ENCODE assay signal across 8 mouse cellular contexts in the genomic region with DNA sequence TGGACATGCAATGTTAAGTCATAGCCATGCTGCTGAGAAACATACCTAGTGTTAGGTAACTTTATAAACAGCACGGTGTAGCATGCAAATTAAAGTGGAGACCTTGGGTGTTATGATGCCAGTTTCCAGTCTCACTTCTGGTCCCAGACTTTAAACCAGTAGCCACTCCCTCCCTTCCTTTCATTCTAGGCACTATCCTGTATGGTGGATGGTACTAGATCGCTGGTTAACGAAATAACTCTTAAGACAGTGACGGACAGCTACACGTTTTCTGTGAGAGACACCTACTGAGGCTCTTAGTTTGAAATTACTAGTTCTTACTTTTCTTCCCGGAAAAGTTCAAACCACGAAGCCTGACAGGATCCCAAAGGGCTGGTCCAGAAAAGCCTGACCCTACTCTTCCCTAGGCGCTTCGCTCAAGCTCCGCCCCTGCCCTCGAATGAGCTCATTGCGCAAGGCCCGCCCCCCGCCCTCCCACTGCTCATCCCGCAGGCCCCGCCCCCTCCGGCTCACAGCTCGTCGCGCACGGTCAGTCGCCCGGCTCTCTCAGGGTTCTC. TPM values are rescaled to one million over a fixed set of nuclear protein-coding genes. Genes with fewer than 3 reads are reported as not detected.
DNase-seq lines count a peak whose midpoint lies in the region; ATAC-seq and TF ChIP-seq lines count a peak whose summit lies in the region.

No protein-coding gene starts in this region.

- H3K9ac ChIP-seq in heart, postnatal 0 days (replicated peaks; ENCODE audit: low read depth, low read length), result peak overlapping the region; percentile 69
- peak overlapping the region; percentile 91 for H3K9ac ChIP-seq in forebrain, embryonic 16.5 days (replicated peaks; ENCODE audit: low read depth, low read length)
- peak overlapping the region; percentile 66 for H3K9ac ChIP-seq in liver, embryonic 16.5 days (ENCODE audit: low read depth, low read length)

- in situ Hi-C loops in Patski (cut with MboI; ENCODE audit: low pct_unique_long_range_greater_than_20kb), result loop anchor here (10.0 kb wide), 1 partner anchor 200 kb away; a partner anchor contains a TSS

- peak; percentile 10 for ATAC-seq in heart, postnatal 0 days (ENCODE audit: insufficient read depth, low read depth)
- peak; percentile 56 for ATAC-seq in Patski
- ATAC-seq in forebrain, embryonic 16.5 days, result peak; percentile 55
- peak; percentile 19 for ATAC-seq in liver, embryonic 16.5 days (ENCODE audit: low read depth)

- no peak for TF ChIP-seq EP300 in heart, postnatal 0 days (IDR thresholded peaks at IDR 0.05; ENCODE audit: low read depth)

- H3K27me3 ChIP-seq in heart, postnatal 0 days (ENCODE audit: control insufficient read depth, insufficient read depth, low read length), result no peaks in the 10 kb centered on the region
- no peaks in the 10 kb centered on the region for H3K27me3 ChIP-seq in Patski
- no peaks in the 10 kb centered on the region for H3K27me3 ChIP-seq in forebrain, embryonic 16.5 days (replicated peaks; ENCODE audit: control insufficient read depth, insufficient read depth, low read length)
- H3K27me3 ChIP-seq in liver, embryonic 16.5 days (ENCODE audit: control insufficient read depth, insufficient read depth, low read depth, low read length), result no peaks in the 10 kb centered on the region

- POLR2A ChIA-PET in Patski (lab: Charles Lee), result interaction anchor here (0.6 to 0.7 kb wide), 2 partner anchors 8 to 44 kb away, joined by 3 read pairs; no protein-coding TSS in a partner anchor

- peak overlapping the region; percentile 63 for H3K4me2 ChIP-seq in heart, postnatal 0 days (ENCODE audit: low read depth, low read length)
- peak overlapping the region; percentile 50 for H3K4me2 ChIP-seq in forebrain, embryonic 16.5 days (ENCODE audit: low read length)
- H3K4me2 ChIP-seq in liver, embryonic 16.5 days (ENCODE audit: low read depth, low read length), result peak overlapping the region; percentile 78

- no peak for DNase-seq in heart, postnatal 0 days (ENCODE audit: low spot score)
- DNase-seq in heart, postnatal 4 days, result no peak
- peak; percentile 75 for DNase-seq in Patski (ENCODE audit: low read depth, low spot score)
- no peak for DNase-seq in embryo, embryonic 11 days
- DNase-seq in adrenal gland, adult (ENCODE audit: inconsistent age in 2 of 2, low spot score in 1 of 2), result no peak
- DNase-seq in gastrocnemius, adult 8-10 months (ENCODE audit: low spot score in 2 of 2), result no peak

- no peak for TF ChIP-seq CTCF in heart, postnatal 0 days (IDR thresholded peaks at IDR 0.05; ENCODE audit: low read depth)
- TF ChIP-seq CTCF in Patski (IDR thresholded peaks at IDR 0.05), result no peak

- H3K4me1 ChIP-seq in heart, postnatal 0 days (ENCODE audit: control insufficient read depth, insufficient read depth), result no peaks in the 10 kb centered on the region
- H3K4me1 ChIP-seq in forebrain, embryonic 16.5 days (replicated peaks; ENCODE audit: control insufficient read depth, insufficient read depth, low read length), result peaks cover 12% of the 10 kb centered on the region
- H3K4me1 ChIP-seq in liver, embryonic 16.5 days (ENCODE audit: control insufficient read depth, low read depth, low read length), result peaks cover 34% of the 10 kb centered on the region

- peak overlapping the region; percentile 65 for H3K27ac ChIP-seq in heart, postnatal 0 days (ENCODE audit: low read depth)
- H3K27ac ChIP-seq in forebrain, embryonic 16.5 days (ENCODE audit: low read length), result peak overlapping the region; percentile 94
- peak overlapping the region; percentile 77 for H3K27ac ChIP-seq in liver, embryonic 16.5 days (ENCODE audit: low read length)

- peak overlapping the region; percentile 66 for H3K4me3 ChIP-seq in heart, postnatal 0 days (ENCODE audit: low read depth, low read length)
- H3K4me3 ChIP-seq in forebrain, embryonic 16.5 days (replicated peaks; ENCODE audit: low read length), result peak overlapping the region; percentile 94
- H3K4me3 ChIP-seq in liver, embryonic 16.5 days (ENCODE audit: low read depth, low read length), result peak overlapping the region; percentile 99

- H3K36me3 ChIP-seq in heart, postnatal 0 days (replicated peaks; ENCODE audit: control insufficient read depth, insufficient read depth, low read length), result no peaks in the 10 kb centered on the region; the same call in 1 of the 2 replicates
- H3K36me3 ChIP-seq in forebrain, embryonic 16.5 days (ENCODE audit: control insufficient read depth, insufficient read depth), result peaks cover 1% of the 10 kb centered on the region; the same call in 1 of the 2 replicates
- H3K36me3 ChIP-seq in liver, embryonic 16.5 days (ENCODE audit: control insufficient read depth, insufficient read depth), result peaks cover 5% of the 10 kb centered on the region

- under 1% methylated on average over 23 of the region's 23 CpGs for WGBS in heart, postnatal 0 days
- WGBS in forebrain, embryonic 16.5 days, result under 1% methylated on average over 23 of the region's 23 CpGs
- 1% methylated on average over 23 of the region's 23 CpGs for WGBS in liver, embryonic 16.5 days (ENCODE audit: insufficient replicate concordance)

- H3K9me3 ChIP-seq in heart, postnatal 0 days (replicated peaks; ENCODE audit: control insufficient read depth, low read length), result no peaks in the 10 kb centered on the region
- no peaks in the 10 kb centered on the region for H3K9me3 ChIP-seq in forebrain, embryonic 16.5 days (ENCODE audit: control insufficient read depth, low read length)
- no peaks in the 10 kb centered on the region for H3K9me3 ChIP-seq in liver, embryonic 16.5 days (replicated peaks; ENCODE audit: control insufficient read depth, low read length)

- CTCF ChIA-PET in Patski (lab: Charles Lee), result interaction anchor here (0.9 to 1.4 kb wide), 3 partner anchors 10 to 21 kb away, joined by 3 read pairs; no protein-coding TSS in a partner anchor

RNA-seq across cellular contexts. Expression of a gene that starts 0.3 kb away (rescaled TPM):
- total RNA-seq in heart, postnatal 0 days (2014; rRNA removed; ENCODE audit: low replicate concordance), result 8.2 and 24.2 TPM in 2 replicates
- polyA plus RNA-seq in heart, postnatal 0 days (2015; fragmentation: Nextera tagmentation; extraction: Ambion mirVana), result 10.3 and 10.5 TPM in 2 replicates
- total RNA-seq in heart, postnatal 4 days (2021), result 10 to 100 TPM; 15.6 to 17.0 TPM
- 15.0 TPM for polyA plus RNA-seq in Patski (2021)
- 77.2 and 95.8 TPM in 2 replicates for polyA plus RNA-seq in forebrain, embryonic 16.5 days (2015; fragmentation: Nextera tagmentation; extraction: Ambion mirVana)
- polyA plus RNA-seq in liver, embryonic 16.5 days (2015; fragmentation: Nextera tagmentation; extraction: Ambion mirVana), result 81.6 and 96.4 TPM in 2 replicates
- total RNA-seq in gastrocnemius, adult 8-10 months (2022), result 1 to 10 TPM; 1.0 to 1.4 (median 1.2) TPM

RNA-seq across cellular contexts. Expression of a gene that starts 43.9 kb away (rescaled TPM):
- 19.7 and 25.8 TPM in 2 replicates for total RNA-seq in heart, postnatal 0 days (2014; rRNA removed; ENCODE audit: low replicate concordance)
- polyA plus RNA-seq in heart, postnatal 0 days (2015; fragmentation: Nextera tagmentation; extraction: Ambion mirVana), result 14.4 and 17.2 TPM in 2 replicates
- total RNA-seq in heart, postnatal 4 days (2021), result 10 to 100 TPM; 66.7 to 71.6 TPM
- 23.9 TPM for polyA plus RNA-seq in Patski (2021)
- 13.6 and 16.0 TPM in 2 replicates for polyA plus RNA-seq in forebrain, embryonic 16.5 days (2015; fragmentation: Nextera tagmentation; extraction: Ambion mirVana)
- 9.9 and 10.4 TPM in 2 replicates for polyA plus RNA-seq in liver, embryonic 16.5 days (2015; fragmentation: Nextera tagmentation; extraction: Ambion mirVana)
- 10 to 100 TPM; 16.7 to 21.0 (median 18.1) TPM for total RNA-seq in gastrocnemius, adult 8-10 months (2022)
